Mouse (Mus musculus): Measurements from ENCODE around the gene Dbh.

Dbh gene

DNA sequence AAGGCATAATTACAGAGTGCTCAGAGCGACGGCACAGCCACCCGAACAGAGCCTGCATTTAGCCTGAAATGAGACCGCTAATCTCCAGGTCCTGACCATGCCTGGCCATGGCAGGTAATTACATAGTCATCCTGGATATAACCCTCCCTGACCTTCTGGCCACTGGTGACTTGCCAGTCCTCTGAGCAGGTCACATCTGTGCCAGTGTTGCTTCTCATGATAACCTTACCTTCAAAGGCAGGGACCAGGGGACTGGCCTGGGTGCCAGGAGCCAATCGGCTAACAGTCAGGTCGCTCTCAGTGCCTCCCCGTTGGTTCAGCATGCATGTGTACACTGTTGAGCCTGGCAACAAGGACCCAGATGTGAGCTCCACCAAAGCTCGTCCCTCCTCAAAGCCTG lies 53.5 kb downstream of the Dbh start:
- in situ Hi-C loops (cut with MboI) = no loop called here

DNA sequence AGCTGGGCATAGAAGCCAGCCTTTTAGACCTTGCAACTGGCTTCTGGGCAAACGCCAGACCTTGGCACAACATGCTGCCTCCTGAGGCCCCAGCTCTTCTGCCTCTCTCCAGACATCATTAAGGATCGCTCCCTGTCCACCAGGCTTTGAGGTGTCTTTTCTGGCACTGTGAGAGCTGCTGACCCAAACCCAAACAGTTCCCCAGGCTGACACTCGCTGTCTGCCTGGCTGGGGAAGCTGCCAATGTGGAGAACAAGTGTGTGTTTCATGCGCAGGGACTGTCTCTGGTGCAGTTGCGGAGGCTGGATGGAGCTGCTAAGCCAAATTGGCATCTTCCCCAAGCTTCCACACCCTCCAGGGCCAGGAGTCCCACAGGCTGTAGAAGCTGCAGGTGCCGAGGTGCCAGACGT lies 58.0 kb downstream of the Dbh start:
- in situ Hi-C loops (cut with MboI) = no loop called here

DNA sequence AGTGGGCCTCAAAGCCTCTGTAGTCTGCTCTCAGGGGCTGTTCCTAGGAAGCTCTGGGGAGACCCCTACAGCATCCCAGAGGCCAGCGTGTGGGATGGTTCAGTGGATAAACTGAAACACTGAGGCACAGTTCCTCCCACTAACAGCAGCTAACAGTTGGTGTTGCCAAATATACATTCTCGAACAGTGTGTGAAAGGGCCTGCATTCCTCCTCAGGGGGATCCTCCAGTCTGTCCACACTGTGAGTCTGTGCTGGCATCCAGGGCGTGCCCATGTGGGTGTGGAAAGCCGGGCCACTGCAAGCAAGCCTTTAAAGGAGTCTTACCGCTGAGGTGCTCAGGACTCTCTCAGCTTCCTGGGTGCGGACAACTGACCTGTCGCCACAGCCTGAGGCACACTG lies 61.5 kb downstream of the Dbh start:
- in situ Hi-C loops (cut with MboI) = no loop called here

DNA sequence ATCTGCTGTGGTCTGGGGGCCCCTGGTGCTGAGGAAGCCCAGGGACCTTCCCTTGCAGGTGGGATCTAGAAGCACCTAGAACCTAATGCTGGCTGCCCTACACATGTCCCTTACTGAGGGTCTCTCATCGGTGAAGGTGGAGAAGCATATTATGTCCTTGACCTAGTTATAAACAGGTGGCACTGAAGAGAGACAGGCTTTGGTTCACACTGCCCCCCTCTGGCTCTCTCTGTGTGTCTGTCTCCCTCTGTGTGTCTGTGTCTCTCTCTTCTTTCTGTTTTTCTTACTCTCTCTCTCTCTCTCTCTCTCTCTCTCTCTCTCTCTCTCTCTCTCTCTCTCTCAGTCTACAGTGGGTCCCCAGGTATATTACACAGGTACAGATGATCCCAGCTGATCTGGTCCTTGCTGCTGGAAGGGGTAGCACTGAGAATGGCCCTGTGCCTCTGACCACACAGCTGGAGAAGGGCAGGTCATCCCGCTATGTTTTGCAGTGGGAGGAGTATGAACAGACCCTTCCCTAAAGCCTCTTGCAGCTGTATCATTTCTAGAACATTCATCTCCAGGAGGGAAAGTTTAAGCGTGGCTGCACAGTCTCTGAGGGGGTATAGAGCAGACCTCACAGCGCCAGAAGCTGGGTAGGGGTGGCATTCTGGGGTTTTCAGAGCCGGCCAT lies 63.9 kb downstream of the Dbh start:
- in situ Hi-C loops (cut with MboI) = no loop called here

DNA sequence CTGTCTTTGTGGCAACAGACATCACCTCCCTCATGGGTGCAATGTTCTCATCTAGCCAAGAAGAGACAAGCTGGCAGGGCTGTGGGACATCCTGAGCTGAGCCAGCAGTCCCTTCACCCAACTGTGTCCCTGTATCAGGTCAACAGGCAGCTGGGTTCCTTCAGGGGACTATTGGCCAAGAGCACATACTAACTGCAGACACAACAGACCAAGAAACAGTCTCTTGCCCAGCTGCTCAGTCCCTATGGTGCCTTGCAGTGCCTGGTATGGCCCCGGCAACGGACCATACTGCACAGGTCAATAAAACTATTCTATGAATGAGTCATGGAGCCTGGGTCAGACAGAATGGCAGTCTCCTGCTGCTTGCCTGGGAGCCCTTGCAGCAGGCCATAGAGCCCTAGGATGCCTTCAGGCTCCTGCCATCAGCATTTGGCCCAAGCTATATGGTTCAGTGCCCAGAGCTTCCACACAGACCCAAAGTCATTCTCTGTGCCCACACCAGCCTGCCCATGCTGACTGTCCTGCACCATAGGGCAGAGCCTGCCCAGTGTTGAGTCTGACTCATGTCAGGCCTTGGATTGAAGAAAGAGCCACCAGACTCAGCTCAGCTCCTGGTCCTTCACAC lies 64.6 kb downstream of the Dbh start:
- in situ Hi-C loops (cut with MboI) = loop anchor here (10.0 kb wide), 2 partner anchors 155 to 185 kb away; partner anchors contain the start of genes Adamtsl2 and Mymk

DNA sequence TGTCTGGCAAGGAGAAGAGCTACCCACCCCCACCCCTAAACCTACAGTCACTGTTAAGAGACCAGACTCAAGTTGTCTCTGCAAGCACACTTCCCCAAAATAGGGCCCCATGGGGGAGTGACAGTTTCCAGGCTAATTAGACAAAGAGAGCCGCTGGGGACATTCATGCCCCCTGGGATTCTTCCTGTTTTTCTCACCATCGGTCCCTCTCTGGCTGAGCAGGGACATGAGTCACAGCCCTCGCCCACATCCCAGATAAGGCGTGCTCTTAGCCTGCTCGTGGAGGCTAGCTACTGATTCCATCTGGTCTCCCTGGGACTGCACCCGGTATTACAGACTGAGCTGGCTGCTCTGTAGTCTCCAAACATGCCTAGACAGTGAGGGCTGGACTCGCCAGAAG lies 67.3 kb downstream of the Dbh start:
- in situ Hi-C loops (cut with MboI) = loop anchor here (10.0 kb wide), 2 partner anchors 158 to 188 kb away; partner anchors contain the start of genes Adamtsl2 and Mymk
